Mouse (Mus musculus): ENCODE data around the gene Depdc5.
A peak's percentile ranks its signal among the peaks of the same experiment; 100 is the strongest.

Gene Depdc5

DNA sequence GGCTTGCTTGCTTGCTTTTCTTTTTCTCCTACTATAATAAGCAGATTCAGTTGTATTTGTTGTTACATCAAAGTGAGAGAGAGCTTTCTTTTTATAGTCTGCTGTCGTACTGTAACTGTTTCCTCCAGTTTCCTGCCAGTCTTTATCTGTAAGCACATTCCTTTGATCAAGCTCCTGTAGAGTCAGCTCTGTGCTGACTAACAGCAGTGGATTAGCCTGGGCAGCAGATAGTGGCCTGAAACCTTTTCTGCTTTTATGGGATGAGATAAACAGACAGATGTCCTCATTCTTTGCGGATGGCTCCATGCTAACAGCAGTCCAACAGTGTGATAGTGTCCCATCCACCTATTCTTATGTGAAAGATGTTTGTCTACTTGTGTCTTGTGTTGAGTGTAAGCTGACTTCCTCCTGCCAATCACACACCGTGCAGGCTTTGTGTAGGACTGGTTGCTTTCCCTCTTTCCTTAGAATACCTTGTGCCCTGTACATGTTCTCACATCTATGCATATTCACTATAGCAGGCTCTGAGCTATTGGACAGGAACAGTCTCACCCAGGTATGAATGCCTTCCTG lies 87.3 kb downstream of the Depdc5 start:
- Histone ChIP-seq H3K27me3 (ENCODE audit: control insufficient read depth, insufficient read depth, low read length, poor library complexity, severe bottlenecking) (no peaks in the 10 kb centered on the region), H3K36me3 (ENCODE audit: control insufficient read depth, insufficient read depth, low read length, poor library complexity, severe bottlenecking) (peaks cover 3% of the 10 kb centered on the region; the same call in 1 of the 2 replicates)
- no peak for DNase-seq (ENCODE audit: low read depth, low spot score)

DNA sequence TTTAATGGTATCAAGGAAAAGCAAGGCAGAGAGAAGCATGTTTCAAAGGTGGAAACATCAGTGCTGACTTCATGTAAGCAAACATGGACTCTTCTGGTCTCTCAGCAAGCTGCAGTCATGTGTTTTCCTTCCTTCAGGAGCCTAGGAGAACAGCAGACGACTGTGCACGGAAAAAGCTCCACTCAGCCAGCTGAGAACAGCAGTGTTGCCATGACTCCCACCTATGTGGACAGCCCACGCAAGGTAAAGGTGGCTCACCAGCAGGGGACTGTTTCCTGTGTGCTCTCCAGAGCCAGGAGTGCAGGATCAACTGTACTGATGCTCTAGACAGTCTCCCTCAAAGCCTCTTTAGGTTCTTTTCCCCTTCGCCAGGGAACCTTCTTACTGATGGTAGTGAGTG lies 92.2 kb downstream of the Depdc5 start:
- peaks cover 2% of the 10 kb centered on the region; the same call in 1 of the 2 replicates for H3K36me3 ChIP-seq (ENCODE audit: control insufficient read depth, insufficient read depth, low read length, poor library complexity, severe bottlenecking)
- DNase-seq (ENCODE audit: low read depth, low spot score), result no peak

DNA sequence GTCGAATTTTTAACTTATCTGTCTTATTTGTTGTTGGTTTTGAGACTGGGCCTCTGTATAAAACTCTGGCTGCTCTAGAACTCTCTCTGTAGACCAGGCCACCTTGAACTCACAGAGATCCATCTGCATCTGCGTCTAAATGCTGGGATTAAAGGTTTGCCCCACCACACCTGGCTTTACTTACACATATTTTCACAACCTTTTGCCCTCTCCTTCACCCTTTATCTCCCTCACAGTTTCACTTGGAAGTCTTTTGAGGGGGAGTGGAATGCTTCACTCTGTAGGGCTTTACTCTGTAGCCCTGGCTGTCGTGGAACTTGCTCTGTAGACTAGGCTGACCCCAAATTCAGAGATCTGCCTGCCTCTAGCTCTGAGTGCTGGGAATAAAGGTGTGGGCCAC lies 98.1 kb downstream of the Depdc5 start:
- Histone ChIP-seq H3K27me3 (ENCODE audit: control insufficient read depth, insufficient read depth, low read length, poor library complexity, severe bottlenecking) (no peaks in the 10 kb centered on the region), H3K36me3 (ENCODE audit: control insufficient read depth, insufficient read depth, low read length, poor library complexity, severe bottlenecking) (peaks cover 6% of the 10 kb centered on the region; the same call in 1 of the 2 replicates)
- no peak for DNase-seq (ENCODE audit: low read depth, low spot score)

More for the DNA sequence above, 92.2 kb downstream of the Depdc5 start:
- no peaks in the 10 kb centered on the region for H3K27me3 ChIP-seq (ENCODE audit: control insufficient read depth, insufficient read depth, low read length, poor library complexity, severe bottlenecking)

DNA sequence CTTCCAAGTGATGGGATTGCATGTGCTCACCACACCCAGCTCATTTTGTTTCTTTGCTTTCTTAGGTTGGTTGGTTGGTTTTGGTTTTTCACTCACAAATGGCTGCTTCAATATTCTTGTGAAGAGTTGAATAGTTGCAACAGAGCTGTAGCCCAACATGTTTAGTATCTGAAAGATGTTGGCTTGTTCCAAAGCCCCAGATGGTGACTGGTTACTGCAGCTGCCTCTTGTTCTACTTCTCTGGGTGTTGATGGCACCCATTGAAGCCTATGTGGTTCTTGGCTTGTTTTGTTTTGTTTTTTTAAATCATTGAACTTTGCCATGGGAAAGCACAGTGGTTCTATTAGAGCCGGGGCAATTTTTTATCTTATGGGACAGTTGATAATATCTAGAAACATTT lies 99.1 kb downstream of the Depdc5 start:
- DNase-seq (ENCODE audit: low read depth, low spot score), result no peak
- Histone ChIP-seq H3K36me3 (ENCODE audit: control insufficient read depth, insufficient read depth, low read length, poor library complexity, severe bottlenecking) (peaks cover 6% of the 10 kb centered on the region; the same call in 1 of the 2 replicates), H3K27me3 (ENCODE audit: control insufficient read depth, insufficient read depth, low read length, poor library complexity, severe bottlenecking) (no peaks in the 10 kb centered on the region)

DNA sequence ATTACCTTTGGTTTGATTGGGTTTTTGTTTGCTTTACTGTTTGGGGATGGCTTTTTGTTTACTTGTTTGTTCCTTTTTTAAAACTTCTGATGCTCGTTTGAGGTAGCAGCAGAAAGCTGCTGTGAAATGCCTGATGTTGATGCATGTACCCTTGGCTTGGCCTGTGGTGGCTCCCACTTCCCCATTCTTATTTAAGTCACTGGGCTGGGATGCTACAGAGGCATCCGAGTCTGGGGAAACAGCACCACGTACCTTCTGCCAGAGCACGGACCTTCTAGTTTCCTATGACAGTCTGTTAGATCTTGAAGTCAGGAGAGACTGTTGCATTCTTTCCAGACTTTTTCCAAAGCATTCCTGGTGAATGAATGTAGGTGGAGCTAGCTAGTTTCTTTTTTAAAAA lies 113.0 kb downstream of the Depdc5 start:
- H3K27me3 ChIP-seq (ENCODE audit: control insufficient read depth, insufficient read depth, low read length, poor library complexity, severe bottlenecking), result no peaks in the 10 kb centered on the region
- DNase-seq (ENCODE audit: low read depth, low spot score), result peak; percentile 16

DNA sequence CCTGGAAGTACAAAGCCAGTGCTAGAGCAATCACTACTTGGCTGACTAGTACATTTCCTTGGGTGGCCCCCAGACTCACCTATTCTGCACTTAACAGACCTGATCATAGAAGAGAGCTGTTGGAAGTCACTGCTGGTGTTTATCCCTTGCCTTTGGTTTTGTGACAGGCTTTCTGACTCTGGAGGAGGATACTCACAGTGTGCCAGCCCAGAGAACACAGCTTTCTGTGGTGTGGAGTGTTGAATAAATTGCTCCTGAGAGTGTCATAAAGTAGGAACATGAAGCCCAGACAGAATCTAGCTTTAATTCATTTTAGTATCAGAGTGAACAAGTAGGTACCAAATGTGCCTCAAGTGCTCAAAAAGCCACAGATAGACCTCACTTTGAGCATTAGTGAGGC lies 113.7 kb downstream of the Depdc5 start:
- DNase-seq (ENCODE audit: low read depth, low spot score), result no peak

More for the DNA sequence above, 113.0 kb downstream of the Depdc5 start:
- H3K36me3 ChIP-seq (ENCODE audit: control insufficient read depth, insufficient read depth, low read length, poor library complexity, severe bottlenecking), result peaks cover 16% of the 10 kb centered on the region

DNA sequence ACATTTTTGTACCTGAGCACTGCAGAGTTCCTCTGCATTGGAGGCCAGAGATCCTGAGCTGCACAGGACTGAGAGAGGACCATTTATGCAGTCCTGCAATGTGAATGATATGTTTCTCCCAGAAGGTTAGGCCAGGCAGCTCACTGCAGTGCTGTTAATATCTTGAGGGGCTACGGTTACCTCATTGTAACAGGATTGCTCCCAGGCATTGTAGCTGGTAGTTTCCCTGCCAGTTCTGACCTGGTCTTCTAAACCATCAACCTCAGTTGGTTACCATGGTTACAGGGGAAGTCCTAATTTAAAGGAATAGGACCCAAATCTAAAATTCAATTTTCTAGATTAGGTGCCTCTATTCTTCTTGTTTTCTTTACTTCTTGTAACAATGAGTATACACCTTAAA lies 121.9 kb downstream of the Depdc5 start:
- Histone ChIP-seq H3K36me3 (ENCODE audit: control insufficient read depth, insufficient read depth, low read length, poor library complexity, severe bottlenecking) (peaks cover 8% of the 10 kb centered on the region), H3K27me3 (ENCODE audit: control insufficient read depth, insufficient read depth, low read length, poor library complexity, severe bottlenecking) (no peaks in the 10 kb centered on the region)
- DNase-seq (ENCODE audit: low read depth, low spot score), result no peak

More for the DNA sequence above, 113.7 kb downstream of the Depdc5 start:
- H3K36me3 ChIP-seq (ENCODE audit: control insufficient read depth, insufficient read depth, low read length, poor library complexity, severe bottlenecking), result peaks cover 20% of the 10 kb centered on the region
- no peaks in the 10 kb centered on the region for H3K27me3 ChIP-seq (ENCODE audit: control insufficient read depth, insufficient read depth, low read length, poor library complexity, severe bottlenecking)

DNA sequence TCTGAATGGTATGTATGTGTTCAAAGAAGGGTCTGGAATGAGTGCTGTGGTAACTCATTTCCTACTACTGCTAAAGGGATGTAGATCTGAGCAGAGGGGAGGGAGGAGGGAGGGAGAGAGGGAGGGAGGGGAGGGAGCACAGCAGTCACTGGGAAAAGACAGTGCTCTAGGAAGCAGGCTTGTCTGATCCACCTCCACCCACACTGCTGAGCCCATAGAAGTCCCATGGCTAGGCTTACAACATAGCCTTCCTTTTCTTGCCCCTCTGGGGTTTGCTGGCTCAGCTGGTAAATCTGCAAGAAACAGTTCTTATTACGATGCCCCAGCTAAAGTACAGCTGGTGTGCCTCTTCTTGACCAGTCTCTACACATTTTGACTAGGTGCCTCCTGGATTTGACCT lies 124.4 kb downstream of the Depdc5 start:
- DNase-seq (ENCODE audit: low read depth, low spot score), result no peak
- Histone ChIP-seq H3K36me3 (ENCODE audit: control insufficient read depth, insufficient read depth, low read length, poor library complexity, severe bottlenecking) (peaks cover 1% of the 10 kb centered on the region), H3K27me3 (ENCODE audit: control insufficient read depth, insufficient read depth, low read length, poor library complexity, severe bottlenecking) (no peaks in the 10 kb centered on the region)

DNA sequence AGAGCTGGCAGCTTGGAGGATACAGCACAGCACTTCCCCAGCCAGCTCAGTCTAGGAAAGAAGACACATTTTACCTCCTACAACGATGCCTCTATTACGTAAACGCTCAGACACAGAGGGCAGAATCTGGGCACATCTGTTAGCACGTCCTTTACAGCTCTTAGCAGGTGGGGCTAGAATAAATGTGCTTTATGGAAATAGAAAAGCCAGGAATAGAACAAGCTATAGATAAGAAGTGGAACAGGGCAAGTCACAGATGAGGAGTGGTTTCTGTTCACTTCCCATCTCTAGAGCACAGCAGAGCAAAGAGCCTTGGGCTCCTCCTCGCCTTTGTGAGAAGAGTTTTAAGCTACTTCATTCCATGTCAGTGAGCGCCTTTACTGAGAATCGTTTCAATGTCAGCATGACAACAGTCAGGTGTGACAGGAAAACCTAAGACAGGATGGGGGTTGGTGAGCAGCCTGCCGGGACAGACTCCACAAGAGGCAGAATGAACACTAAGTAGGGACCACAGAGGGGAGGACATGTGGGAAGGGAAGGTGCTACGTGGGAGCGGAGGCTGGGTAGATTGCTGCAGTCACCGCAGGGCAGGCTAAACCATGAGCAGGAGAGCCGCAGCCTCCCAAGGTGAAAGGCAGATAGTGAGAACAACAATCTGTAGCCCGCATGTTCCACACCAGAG lies 126.6 kb downstream of the Depdc5 start:
- Histone ChIP-seq H3K27me3 (ENCODE audit: control insufficient read depth, insufficient read depth, low read length, poor library complexity, severe bottlenecking) (no peaks in the 10 kb centered on the region), H3K36me3 (ENCODE audit: control insufficient read depth, insufficient read depth, low read length, poor library complexity, severe bottlenecking) (peaks cover 1% of the 10 kb centered on the region; the same call in 1 of the 2 replicates)
- DNase-seq (ENCODE audit: low read depth, low spot score), result no peak

DNA sequence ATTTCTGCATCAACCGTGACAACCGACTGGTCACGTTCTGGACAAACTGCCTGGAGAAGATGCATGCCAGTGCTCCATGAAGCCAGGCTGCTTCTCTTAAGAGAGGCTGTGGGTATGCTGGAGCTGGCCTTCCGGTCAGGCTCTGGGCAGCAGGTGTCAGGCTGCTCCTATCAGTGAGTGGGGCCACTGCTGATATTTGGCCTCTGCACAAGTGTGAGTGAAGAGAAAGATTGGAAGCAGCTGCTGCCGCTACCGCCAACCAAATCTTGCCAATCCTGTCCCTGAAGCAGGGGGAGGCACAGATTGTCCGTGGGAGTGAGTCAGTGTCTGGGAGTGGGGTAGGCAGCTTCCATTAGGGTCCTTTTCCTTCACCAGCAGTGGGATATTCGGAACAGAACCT lies 127.7 kb downstream of the Depdc5 start:
- DNase-seq (ENCODE audit: low read depth, low spot score), result no peak
- no peaks in the 10 kb centered on the region for H3K27me3 ChIP-seq (ENCODE audit: control insufficient read depth, insufficient read depth, low read length, poor library complexity, severe bottlenecking)
- peaks cover 1% of the 10 kb centered on the region; the same call in 1 of the 2 replicates for H3K36me3 ChIP-seq (ENCODE audit: control insufficient read depth, insufficient read depth, low read length, poor library complexity, severe bottlenecking)

DNA sequence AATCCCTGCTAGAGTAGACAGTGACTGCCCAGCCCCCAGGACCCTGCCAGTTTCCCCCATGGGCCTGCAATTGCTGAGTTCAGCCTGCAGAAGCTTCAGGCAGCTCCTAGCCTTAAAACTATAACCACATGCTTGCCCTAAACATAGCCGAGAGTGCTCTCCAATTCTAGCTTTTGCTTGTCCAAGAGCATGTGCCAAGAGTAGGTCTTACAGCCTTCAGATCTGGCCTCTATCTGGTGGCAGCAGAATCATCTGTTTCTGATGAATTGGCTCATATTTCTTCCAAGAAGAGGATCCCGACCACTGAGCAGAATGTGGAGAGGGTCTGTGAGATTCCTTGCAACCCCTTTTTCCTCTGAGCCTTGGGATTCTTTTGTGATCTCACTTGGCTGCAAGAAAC lies 131.0 kb downstream of the Depdc5 start:
- no peak for DNase-seq (ENCODE audit: low read depth, low spot score)
- Histone ChIP-seq H3K27me3 (ENCODE audit: control insufficient read depth, insufficient read depth, low read length, poor library complexity, severe bottlenecking) (no peaks in the 10 kb centered on the region), H3K36me3 (ENCODE audit: control insufficient read depth, insufficient read depth, low read length, poor library complexity, severe bottlenecking) (no peaks in the 10 kb centered on the region; the same call in 1 of the 2 replicates)

DNA sequence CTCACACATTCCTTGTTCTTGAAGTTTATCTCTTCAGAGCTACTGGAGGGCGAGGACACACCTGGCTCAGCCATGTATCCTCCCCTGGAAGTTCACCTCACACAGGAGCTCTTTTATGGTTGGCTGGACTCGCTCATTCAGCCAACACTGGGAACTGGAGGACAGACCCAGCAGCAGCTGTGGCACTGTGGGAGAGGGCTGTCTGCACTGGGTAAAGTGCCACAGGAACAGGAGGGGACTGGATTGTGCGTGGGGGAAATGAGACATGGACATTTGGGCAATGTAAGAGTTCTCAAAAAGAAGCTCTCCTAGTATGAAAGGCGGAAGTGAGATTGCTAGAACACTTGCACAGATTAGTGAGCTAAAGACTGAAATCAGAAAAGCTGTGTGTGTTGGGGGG lies 132.3 kb downstream of the Depdc5 start:
- Histone ChIP-seq H3K27me3 (ENCODE audit: control insufficient read depth, insufficient read depth, low read length, poor library complexity, severe bottlenecking) (no peaks in the 10 kb centered on the region), H3K36me3 (ENCODE audit: control insufficient read depth, insufficient read depth, low read length, poor library complexity, severe bottlenecking) (no peaks in the 10 kb centered on the region; the same call in 1 of the 2 replicates)
- peak; percentile 12 for DNase-seq (ENCODE audit: low read depth, low spot score)

DNA sequence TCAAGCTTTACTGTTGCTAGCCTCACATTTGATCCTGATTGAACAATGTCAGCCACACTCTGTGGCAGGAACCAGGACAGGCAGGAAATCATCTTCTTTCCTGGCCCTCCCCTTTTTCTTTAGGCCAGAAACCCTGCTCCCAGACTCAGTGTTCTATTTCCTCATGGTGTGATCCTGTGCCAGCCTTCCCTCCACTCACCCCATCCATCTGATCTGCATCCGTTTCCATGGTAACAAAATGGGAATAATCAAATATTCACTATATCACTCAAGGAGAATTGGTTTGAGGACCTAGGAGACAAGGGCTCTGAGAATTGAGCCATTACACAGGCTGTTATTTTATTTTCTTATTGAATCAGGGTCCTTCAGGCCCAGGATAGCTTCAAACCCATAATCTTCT lies 133.1 kb downstream of the Depdc5 start:
- no peak for DNase-seq (ENCODE audit: low read depth, low spot score)
- H3K36me3 ChIP-seq (ENCODE audit: control insufficient read depth, insufficient read depth, low read length, poor library complexity, severe bottlenecking), result no peaks in the 10 kb centered on the region
- H3K27me3 ChIP-seq (ENCODE audit: control insufficient read depth, insufficient read depth, low read length, poor library complexity, severe bottlenecking), result no peaks in the 10 kb centered on the region

DNA sequence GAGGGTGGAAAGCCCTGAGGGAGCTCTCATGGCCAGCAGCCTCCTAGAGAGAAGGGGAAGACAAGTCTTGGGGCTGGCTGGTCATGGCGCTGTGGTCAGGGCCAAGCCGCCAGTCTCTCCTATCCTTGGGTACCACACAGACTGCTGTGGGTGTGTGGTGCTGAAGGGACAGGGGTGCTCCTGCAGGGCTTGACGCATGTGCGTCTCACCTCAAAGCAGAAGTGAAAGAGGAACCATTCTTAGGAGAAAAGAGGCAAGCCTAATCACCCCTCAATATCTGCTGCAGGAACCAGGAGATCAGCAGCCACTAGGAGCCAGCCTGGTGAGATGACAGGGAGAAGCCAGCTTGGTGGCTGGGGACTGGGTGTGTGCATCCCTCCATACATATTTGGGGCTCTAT lies 134.2 kb downstream of the Depdc5 start:
- peak; percentile 90 for DNase-seq (ENCODE audit: low read depth, low spot score)
- Histone ChIP-seq H3K36me3 (ENCODE audit: control insufficient read depth, insufficient read depth, low read length, poor library complexity, severe bottlenecking) (no peaks in the 10 kb centered on the region), H3K27me3 (ENCODE audit: control insufficient read depth, insufficient read depth, low read length, poor library complexity, severe bottlenecking) (no peaks in the 10 kb centered on the region)

DNA sequence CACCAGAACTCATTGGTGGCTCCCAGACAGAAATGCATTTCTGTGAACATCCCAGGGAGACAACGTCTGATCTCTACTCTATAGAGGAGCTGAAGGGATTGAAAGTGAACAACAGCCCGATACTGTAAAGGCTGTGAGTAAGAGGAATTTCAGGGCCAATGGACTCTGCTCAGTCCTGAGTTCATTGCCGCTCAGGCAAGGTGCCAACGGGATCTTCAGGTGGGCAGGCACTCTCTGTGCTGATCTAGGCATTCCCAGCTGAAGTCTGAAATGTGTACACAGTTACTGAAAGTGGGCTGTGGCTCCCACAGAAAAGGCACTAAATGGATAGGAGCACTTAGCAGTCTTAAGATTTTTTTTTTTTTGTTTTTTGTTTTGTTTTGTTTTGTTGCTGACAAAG lies 135.3 kb downstream of the Depdc5 start:
- no peaks in the 10 kb centered on the region for H3K36me3 ChIP-seq (ENCODE audit: control insufficient read depth, insufficient read depth, low read length, poor library complexity, severe bottlenecking)
- DNase-seq (ENCODE audit: low read depth, low spot score), result no peak
- no peaks in the 10 kb centered on the region for H3K27me3 ChIP-seq (ENCODE audit: control insufficient read depth, insufficient read depth, low read length, poor library complexity, severe bottlenecking)
